Mouse (Mus musculus): ENCODE data around the gene Amph. TPM values are rescaled to one million over a fixed set of nuclear protein-coding genes. Genes with fewer than 3 reads are reported as not detected.

Amph gene
- polyA plus RNA-seq, 1 experiment from 2014 or later: 2.4 TPM

DNA sequence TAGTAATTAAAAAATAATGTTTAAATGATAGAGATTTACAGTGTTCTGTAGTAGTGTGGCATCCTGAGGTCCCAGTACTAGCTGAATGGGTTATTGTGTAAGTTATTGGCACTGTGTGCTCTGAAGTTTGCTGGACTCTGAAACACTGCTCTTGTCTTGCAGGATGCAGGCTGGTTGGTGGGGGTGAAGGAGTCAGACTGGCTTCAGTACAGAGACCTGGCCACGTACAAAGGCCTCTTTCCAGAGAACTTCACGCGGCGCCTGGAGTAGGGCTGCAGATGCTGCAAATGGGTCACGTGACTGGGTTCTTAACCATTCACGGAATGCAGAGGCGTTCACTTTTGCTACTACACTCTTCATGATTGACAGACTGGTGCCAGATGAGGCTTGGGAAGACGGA is 201.6 kb downstream of the Amph start:
- Histone ChIP-seq H3K9me3 (replicated peaks) (no peaks in the 10 kb centered on the region), H3K9ac (no peak overlapping the region), H3K27me3 (no peaks in the 10 kb centered on the region), H3K4me1 (no peaks in the 10 kb centered on the region), H3K27ac (replicated peaks) (no peak overlapping the region), H3K4me2 (replicated peaks) (no peak overlapping the region), H3K4me3 (replicated peaks) (no peak overlapping the region), H3K36me3 (no peaks in the 10 kb centered on the region)
- WGBS: 75% methylated on average over 8 of the region's 8 CpGs
- ATAC-seq (ENCODE audit: insufficient number of reproducible peaks, low FRiP score, low TSS enrichment, low read depth): no peak; the same call in 1 of the 2 replicates

- Histone ChIP-seq H3K4me3 (replicated peaks) (no peak overlapping the region), H3K36me3 (no peaks in the 10 kb centered on the region), H3K9ac (no peak overlapping the region), H3K27ac (replicated peaks) (no peak overlapping the region), H3K4me1 (no peaks in the 10 kb centered on the region), H3K4me2 (replicated peaks) (no peak overlapping the region), H3K27me3 (no peaks in the 10 kb centered on the region), H3K9me3 (replicated peaks) (no peaks in the 10 kb centered on the region)
- WGBS: 81% methylated on average over 12 of the region's 12 CpGs
- ATAC-seq (ENCODE audit: insufficient number of reproducible peaks, low FRiP score, low TSS enrichment, low read depth): no peak
These were observed 202.7 kb downstream of the Amph start for GRCm38 (mm10) chr13:19150438-19151301.

- 84% methylated on average over 3 of the region's 3 CpGs for WGBS
- H3K27me3 ChIP-seq: no peaks in the 10 kb centered on the region
- no peak for ATAC-seq (ENCODE audit: insufficient number of reproducible peaks, low FRiP score, low TSS enrichment, low read depth)
- no peak overlapping the region for H3K4me3 ChIP-seq (replicated peaks)
- H3K27ac ChIP-seq (replicated peaks): no peak overlapping the region
- no peak overlapping the region for H3K9ac ChIP-seq
- H3K36me3 ChIP-seq: no peaks in the 10 kb centered on the region
- H3K9me3 ChIP-seq (replicated peaks): no peaks in the 10 kb centered on the region
- no peaks in the 10 kb centered on the region for H3K4me1 ChIP-seq
- no peak overlapping the region for H3K4me2 ChIP-seq (replicated peaks)
These were observed 204.1 kb downstream of the Amph start for GRCm38 (mm10) chr13:19152126-19152525.

- no peak overlapping the region for H3K4me3 ChIP-seq (replicated peaks)
- no peaks in the 10 kb centered on the region for H3K9me3 ChIP-seq (replicated peaks)
- H3K4me2 ChIP-seq (replicated peaks): no peak overlapping the region
- no peaks in the 10 kb centered on the region for H3K27me3 ChIP-seq
- no peaks in the 10 kb centered on the region for H3K4me1 ChIP-seq
- no peak overlapping the region for H3K9ac ChIP-seq
- WGBS: 29% methylated on average over 4 of the region's 4 CpGs
- no peaks in the 10 kb centered on the region for H3K36me3 ChIP-seq
- H3K27ac ChIP-seq (replicated peaks): no peak overlapping the region
- no peak for ATAC-seq (ENCODE audit: insufficient number of reproducible peaks, low FRiP score, low TSS enrichment, low read depth)
These were observed 210.5 kb downstream of the Amph start for GRCm38 (mm10) chr13:19158484-19158883.

DNA sequence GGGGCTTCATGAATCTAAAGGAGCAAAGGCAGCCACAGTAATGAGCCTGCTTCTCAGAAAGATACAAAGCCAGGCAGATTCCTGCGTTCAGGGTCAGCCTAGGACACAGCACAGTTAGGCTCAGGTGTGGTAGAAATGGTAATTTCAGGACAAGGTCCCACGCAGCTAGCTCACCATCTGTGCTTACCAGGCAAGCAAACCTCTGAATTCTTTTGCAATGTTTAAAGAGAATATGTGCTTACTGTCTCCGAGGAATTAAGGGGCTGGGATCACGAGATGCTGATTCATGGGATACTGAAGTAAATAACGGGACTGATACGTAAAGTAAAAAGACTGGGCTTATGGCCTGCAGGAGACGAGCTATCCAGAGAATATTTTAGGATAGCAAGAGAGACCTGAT is 212.6 kb downstream of the Amph start:
- 72% methylated on average over 7 of the region's 7 CpGs for WGBS
- Histone ChIP-seq H3K4me2 (replicated peaks) (no peak overlapping the region), H3K36me3 (no peaks in the 10 kb centered on the region), H3K9ac (no peak overlapping the region), H3K27ac (replicated peaks) (no peak overlapping the region), H3K4me1 (no peaks in the 10 kb centered on the region), H3K4me3 (replicated peaks) (no peak overlapping the region), H3K9me3 (replicated peaks) (no peaks in the 10 kb centered on the region), H3K27me3 (no peaks in the 10 kb centered on the region)
- ATAC-seq (ENCODE audit: insufficient number of reproducible peaks, low FRiP score, low TSS enrichment, low read depth): no peak

DNA sequence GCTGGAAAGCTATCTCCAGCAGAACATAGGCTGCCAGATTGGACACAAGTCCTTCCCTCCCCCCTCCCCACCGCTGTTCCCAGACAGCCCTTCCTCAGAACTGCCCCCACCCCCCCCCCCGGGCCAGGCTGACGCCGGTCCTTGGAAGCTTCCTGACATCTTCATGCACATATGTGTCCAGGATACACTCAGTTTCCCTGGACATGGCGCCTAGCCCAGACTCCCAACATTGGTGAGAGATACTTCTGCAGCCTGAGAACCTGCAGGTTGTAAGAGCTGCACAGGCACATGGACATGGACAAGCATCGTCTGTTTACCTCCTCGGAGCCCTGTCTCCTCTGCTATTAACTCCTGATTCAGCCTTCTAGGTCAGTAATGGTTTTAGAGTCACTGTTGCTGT is 213.1 kb downstream of the Amph start:
- Histone ChIP-seq H3K4me1 (no peaks in the 10 kb centered on the region), H3K9ac (no peak overlapping the region), H3K27me3 (no peaks in the 10 kb centered on the region), H3K36me3 (no peaks in the 10 kb centered on the region), H3K4me3 (replicated peaks) (no peak overlapping the region), H3K4me2 (replicated peaks) (no peak overlapping the region), H3K27ac (replicated peaks) (no peak overlapping the region), H3K9me3 (replicated peaks) (no peaks in the 10 kb centered on the region)
- ATAC-seq (ENCODE audit: insufficient number of reproducible peaks, low FRiP score, low TSS enrichment, low read depth): 0 out of 2 replicates have a peak, but pooled peaks have one; percentile 7
- 65% methylated on average over 7 of the region's 7 CpGs for WGBS

- no peak overlapping the region for H3K9ac ChIP-seq
- no peak overlapping the region for H3K27ac ChIP-seq (replicated peaks)
- no peaks in the 10 kb centered on the region for H3K36me3 ChIP-seq
- no peaks in the 10 kb centered on the region for H3K9me3 ChIP-seq (replicated peaks)
- no peaks in the 10 kb centered on the region for H3K27me3 ChIP-seq
- 81% methylated on average over 6 of the region's 6 CpGs for WGBS
- H3K4me1 ChIP-seq: no peaks in the 10 kb centered on the region
- no peak overlapping the region for H3K4me3 ChIP-seq (replicated peaks)
- no peak for ATAC-seq (ENCODE audit: insufficient number of reproducible peaks, low FRiP score, low TSS enrichment, low read depth)
- H3K4me2 ChIP-seq (replicated peaks): no peak overlapping the region
These were observed 214.1 kb downstream of the Amph start for GRCm38 (mm10) chr13:19162120-19162519.

- H3K27me3 ChIP-seq: no peaks in the 10 kb centered on the region
- ATAC-seq (ENCODE audit: insufficient number of reproducible peaks, low FRiP score, low TSS enrichment, low read depth): peak; percentile 60; the same call in 1 of the 2 replicates
- no peak overlapping the region for H3K9ac ChIP-seq
- H3K9me3 ChIP-seq (replicated peaks): no peaks in the 10 kb centered on the region
- 34% methylated on average over 1 of the region's 1 CpGs for WGBS
- H3K4me2 ChIP-seq (replicated peaks): no peak overlapping the region
- no peaks in the 10 kb centered on the region for H3K4me1 ChIP-seq
- no peak overlapping the region for H3K4me3 ChIP-seq (replicated peaks)
- H3K27ac ChIP-seq (replicated peaks): no peak overlapping the region
- no peaks in the 10 kb centered on the region for H3K36me3 ChIP-seq
These were observed 229.8 kb downstream of the Amph start for GRCm38 (mm10) chr13:19177662-19178259.

- H3K9me3 ChIP-seq (replicated peaks): no peaks in the 10 kb centered on the region
- H3K4me1 ChIP-seq: no peaks in the 10 kb centered on the region
- WGBS: 77% methylated on average over 5 of the region's 5 CpGs
- no peak overlapping the region for H3K9ac ChIP-seq
- no peak overlapping the region for H3K4me3 ChIP-seq (replicated peaks)
- no peaks in the 10 kb centered on the region for H3K27me3 ChIP-seq
- H3K27ac ChIP-seq (replicated peaks): no peak overlapping the region
- H3K4me2 ChIP-seq (replicated peaks): no peak overlapping the region
- no peak for ATAC-seq (ENCODE audit: insufficient number of reproducible peaks, low FRiP score, low TSS enrichment, low read depth)
- H3K36me3 ChIP-seq: no peaks in the 10 kb centered on the region
These were observed 230.3 kb downstream of the Amph start for GRCm38 (mm10) chr13:19178351-19178750.

- no peaks in the 10 kb centered on the region for H3K9me3 ChIP-seq (replicated peaks)
- no peaks in the 10 kb centered on the region for H3K27me3 ChIP-seq
- no peak overlapping the region for H3K4me2 ChIP-seq (replicated peaks)
- WGBS: 61% methylated on average over 8 of the region's 8 CpGs
- H3K9ac ChIP-seq: no peak overlapping the region
- H3K4me1 ChIP-seq: no peaks in the 10 kb centered on the region
- no peaks in the 10 kb centered on the region for H3K36me3 ChIP-seq
- no peak overlapping the region for H3K4me3 ChIP-seq (replicated peaks)
- H3K27ac ChIP-seq (replicated peaks): no peak overlapping the region
- no peak for ATAC-seq (ENCODE audit: insufficient number of reproducible peaks, low FRiP score, low TSS enrichment, low read depth)
These were observed 234.3 kb downstream of the Amph start for GRCm38 (mm10) chr13:19182259-19182658.

- no peak overlapping the region for H3K4me2 ChIP-seq (replicated peaks)
- no peaks in the 10 kb centered on the region for H3K4me1 ChIP-seq
- H3K27me3 ChIP-seq: no peaks in the 10 kb centered on the region
- no peak for ATAC-seq (ENCODE audit: insufficient number of reproducible peaks, low FRiP score, low TSS enrichment, low read depth)
- H3K9ac ChIP-seq: no peak overlapping the region
- H3K27ac ChIP-seq (replicated peaks): no peak overlapping the region
- 50% methylated on average over 6 of the region's 6 CpGs for WGBS
- no peaks in the 10 kb centered on the region for H3K36me3 ChIP-seq
- no peaks in the 10 kb centered on the region for H3K9me3 ChIP-seq (replicated peaks)
- no peak overlapping the region for H3K4me3 ChIP-seq (replicated peaks)
These were observed 242.0 kb downstream of the Amph start for GRCm38 (mm10) chr13:19190052-19190451.
